Mouse (Mus musculus): Measurements from ENCODE around the gene Slc27a1.

DNA sequence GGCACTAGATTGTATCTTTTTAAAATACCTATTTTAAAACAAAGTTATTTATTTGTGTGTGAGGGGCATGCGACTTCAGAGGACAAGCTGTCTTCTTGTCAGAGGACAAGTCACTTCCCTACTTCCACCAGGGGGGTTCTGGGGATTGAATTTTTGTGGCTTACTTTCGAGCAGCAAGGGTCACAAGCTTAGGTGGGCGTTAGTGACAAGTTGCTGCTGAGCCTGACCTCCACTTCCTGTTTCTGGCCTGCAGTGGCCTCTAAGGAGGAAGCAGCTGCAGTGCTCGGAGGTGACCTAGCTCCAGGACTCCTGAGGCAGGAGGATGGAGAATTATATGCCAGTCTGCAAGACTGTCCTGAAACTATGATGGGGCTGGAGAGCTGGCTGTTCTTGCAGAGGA, 44.7 kb downstream of the Slc27a1 start:
- TF ChIP-seq CTCF (IDR thresholded peaks at IDR 0.05 in 2 of 3, conservative IDR thresholded peaks at IDR 0.05 in 1 of 3; ENCODE audit: control insufficient read depth in 1 of 3, insufficient read depth in 1 of 3, low read depth in 2 of 3, low read length in 3 of 3, poor library complexity in 1 of 3, severe bottlenecking in 1 of 3) = no peak
- TF ChIP-seq CHD2 (IDR thresholded peaks at IDR 0.05; ENCODE audit: low read length) = no peak
- TF ChIP-seq MYC (IDR thresholded peaks at IDR 0.05; ENCODE audit: low read depth, low read length) = no peak
- TF ChIP-seq POLR2A (IDR thresholded peaks at IDR 0.05; ENCODE audit: control insufficient read depth in 1 of 2, insufficient read depth in 1 of 2, low read depth in 1 of 2, low read length in 2 of 2, poor library complexity in 1 of 2) = no peak
- no peak for TF ChIP-seq ETS1 (IDR thresholded peaks at IDR 0.05; ENCODE audit: low read depth, low read length)
- TF ChIP-seq ZMIZ1 (IDR thresholded peaks at IDR 0.05; ENCODE audit: low read depth, low read length) = no peak
- TF ChIP-seq ZKSCAN1 (IDR thresholded peaks at IDR 0.05; ENCODE audit: low read depth, low read length) = no peak
- no peak for TF ChIP-seq ZNF384 (IDR thresholded peaks at IDR 0.05; ENCODE audit: low read depth, low read length)
- TF ChIP-seq POLR2AphosphoS2 (IDR thresholded peaks at IDR 0.05; ENCODE audit: low read length) = no peak
- TF ChIP-seq USF2 (IDR thresholded peaks at IDR 0.05; ENCODE audit: borderline replicate concordance in 1 of 2, insufficient read depth in 1 of 2, low read depth in 1 of 2, low read length in 2 of 2) = no peak

All from MEL (cell line).